Mouse (Mus musculus) erythroblast, embryonic 14.5 days (primary cell): ENCODE data around the gene Sel1l2.
"Not testable (repeated sequence)": the region's sequence is repeated elsewhere in the genome, so short reads cannot be mapped to it uniquely, and the experiment has no call there.

Source experiments
- GATA1 ChIP-seq: IDR thresholded peaks from 2 replicates; pipeline ENCODE4 v1.6.1; 2012; ENCODE audit warnings: low read length, inconsistent platforms, mixed read lengths
- TAL1 ChIP-seq: IDR thresholded peaks from 3 replicates; pipeline ENCODE4 v1.6.1; 2012; ENCODE audit warnings: low read length, inconsistent platforms, mixed read lengths

DNA sequence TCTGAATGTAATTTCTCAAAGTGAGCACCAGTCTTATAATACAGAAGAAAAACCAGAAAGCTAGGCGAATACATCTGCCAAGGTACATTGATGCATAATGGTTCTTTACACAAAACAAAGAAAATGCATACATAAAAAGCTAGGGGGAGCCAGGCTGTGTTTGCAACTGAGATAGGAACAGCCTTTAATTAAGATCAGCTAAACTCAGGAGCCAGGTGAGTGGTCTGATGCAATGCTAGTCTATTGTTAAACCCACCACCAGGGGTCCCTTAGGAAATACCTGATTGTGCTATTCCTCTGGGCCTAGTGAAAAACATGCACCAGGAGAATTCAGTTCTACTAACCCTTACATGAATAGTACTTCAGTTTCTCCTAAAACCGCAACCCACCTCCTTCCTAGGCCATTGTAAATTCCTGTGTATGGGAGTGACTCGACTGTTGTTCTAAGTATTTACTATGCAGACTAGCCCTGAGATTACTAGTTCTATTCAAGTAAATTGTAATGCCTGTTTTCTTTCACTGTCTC, 203.8 kb downstream of the Sel1l2 start:
- TF ChIP-seq TAL1, GATA1: not testable (repeated sequence)
